Mouse (Mus musculus) embryonic facial prominence, embryonic 15.5 days (tissue): Measurements from ENCODE around the gene Gdpgp1. TPM values are rescaled to one million over a fixed set of nuclear protein-coding genes. Genes with fewer than 3 reads are reported as not detected.

Source experiments
- ATAC-seq: fragments of 200-750 bp; cut with Nextera tagmentation; 2 replicates; pipeline ENCODE4 v1.8.0; 2017; ENCODE audit warnings: low read depth, moderate TSS enrichment; ENCODE audit not compliant: insufficient number of reproducible peaks, low FRiP score, low TSS enrichment
- H3K27ac ChIP-seq: fragments of 300-500 bp; sonication (generic); replicated peaks from 2 replicates; pipeline ENCODE4 v1.5.1; 2015; ENCODE audit warnings: mild to moderate bottlenecking, inconsistent platforms
- H3K27me3 ChIP-seq: fragments of 300-500 bp; sonication (generic); 2 replicates; pipeline ENCODE4 v1.6.1; 2015; ENCODE audit warnings: inconsistent platforms
- H3K36me3 ChIP-seq: fragments of 300-500 bp; sonication (generic); 2 replicates; pipeline ENCODE4 v1.6.1; 2015; ENCODE audit warnings: mild to moderate bottlenecking, inconsistent platforms
- H3K4me1 ChIP-seq: fragments of 300-500 bp; sonication (generic); 2 replicates; pipeline ENCODE4 v1.6.1; 2015; ENCODE audit warnings: inconsistent platforms
- H3K4me2 ChIP-seq: fragments of 300-500 bp; sonication (generic); replicated peaks from 2 replicates; pipeline ENCODE4 v1.6.1; 2015; ENCODE audit warnings: mild to moderate bottlenecking, inconsistent platforms
- H3K4me3 ChIP-seq: fragments of 300-500 bp; sonication (generic); replicated peaks from 2 replicates; pipeline ENCODE4 v1.5.1; 2015; ENCODE audit warnings: mild to moderate bottlenecking, inconsistent platforms
- H3K9ac ChIP-seq: fragments of 300-500 bp; sonication (generic); 2 replicates; pipeline ENCODE4 v1.6.1; 2015; ENCODE audit warnings: inconsistent platforms
- H3K9me3 ChIP-seq: fragments of 300-500 bp; sonication (generic); replicated peaks from 2 replicates; pipeline ENCODE4 v1.6.1; 2016; ENCODE audit warnings: inconsistent platforms
- WGBS: fragments of 180-500 bp; shearing (Covaris S2); methylation state at CpG from one replicate; pipeline ENCODE4 v1.1.7; 2015; 5-methylcytosine and 5-hydroxymethylcytosine counted together
- polyA plus RNA-seq: library from polyadenylated mRNA; unstranded; fragments of >200 nt; fragmentation: Nextera tagmentation; extraction: Ambion mirVana; gene quantifications from 2 replicates; pipeline ENCODE4 v1.2.1, GENCODE M21; 2015

Gdpgp1 gene
- 4.1 TPM in 2 replicates for polyA plus RNA-seq

DNA sequence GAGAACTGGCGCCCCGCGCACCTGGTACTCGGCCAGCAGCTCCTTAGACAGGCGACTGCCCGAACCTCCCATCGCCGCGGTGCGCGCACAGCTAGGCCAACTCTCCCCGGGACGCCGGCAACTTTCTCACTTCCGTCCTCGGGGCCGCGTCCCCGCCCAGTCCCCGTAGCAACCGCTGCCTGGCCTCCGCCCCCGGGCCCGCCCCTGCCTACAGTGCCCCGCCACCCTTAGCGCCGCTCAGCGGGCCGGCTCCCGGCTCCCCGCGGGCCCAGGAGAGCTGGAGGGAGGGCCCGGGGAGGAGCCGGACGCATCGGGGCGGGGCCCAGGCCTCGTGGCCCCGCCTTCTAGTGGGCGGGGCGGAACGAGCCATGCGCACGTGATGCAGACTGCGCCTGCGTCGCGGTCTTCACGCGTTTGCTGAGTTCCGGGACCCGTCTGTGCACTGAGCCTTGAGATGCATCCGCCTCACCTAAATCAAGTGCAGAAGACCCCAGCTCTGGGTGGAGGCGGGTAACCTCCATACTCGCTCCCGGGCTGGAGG is at the start of gene Gdpgp1, which contains the start of gene Cib1:
TSS of gene Gdpgp1 (plus strand) at position 377 of the 541 bp plus-strand sequence.
TSS of gene Cib1 (minus strand) at position 325 of the 541 bp plus-strand sequence.
- Histone ChIP-seq H3K4me2 (peak within 1 kb of the TSS; percentile 94), H3K4me3 (peak within 1 kb of the TSS; percentile 70), H3K27ac (peak within 1 kb of the TSS; percentile 82), H3K4me1 (peaks cover 18% of the 10 kb centered on the region), H3K9me3 (no peaks in the 10 kb centered on the region), H3K27me3 (no peaks in the 10 kb centered on the region), H3K36me3 (peaks cover 4% of the 10 kb centered on the region; the same call in 1 of the 2 replicates), H3K9ac (peak within 1 kb of the TSS; percentile 60)
- ATAC-seq, result peak; percentile 100
- under 1% methylated on average over 56 of the region's 56 CpGs for WGBS

DNA sequence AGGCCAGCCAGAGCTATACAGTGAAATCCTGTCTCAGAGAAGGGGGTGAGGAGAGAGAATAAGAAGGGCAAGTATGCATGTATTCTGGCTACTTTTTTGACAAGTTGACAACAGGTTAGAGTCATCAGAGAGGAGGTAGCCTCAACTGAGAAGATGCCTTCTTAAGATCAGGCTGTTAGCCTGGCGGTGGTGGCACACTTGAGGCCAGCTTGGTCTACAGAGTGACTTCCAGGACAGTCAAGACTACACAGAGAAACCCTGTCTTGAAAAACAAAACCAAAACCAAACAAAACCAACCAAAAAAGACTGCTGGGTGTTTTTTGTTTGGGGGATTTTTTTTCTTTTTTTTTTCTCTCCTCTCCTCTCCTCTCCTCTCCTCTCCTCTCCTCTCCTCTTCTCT is 49.2 kb upstream of the Gdpgp1 start:
- peaks cover 22% of the 10 kb centered on the region for H3K4me1 ChIP-seq
- no peak overlapping the region for H3K4me2 ChIP-seq
- H3K9ac ChIP-seq, result no peak overlapping the region
- H3K27me3 ChIP-seq, result no peaks in the 10 kb centered on the region
- H3K36me3 ChIP-seq, result no peaks in the 10 kb centered on the region
- WGBS, result 83% methylated on average over 1 of the region's 1 CpGs
- no peak overlapping the region for H3K27ac ChIP-seq
- H3K4me3 ChIP-seq, result no peak overlapping the region
- ATAC-seq, result no peak
- no peaks in the 10 kb centered on the region for H3K9me3 ChIP-seq

DNA sequence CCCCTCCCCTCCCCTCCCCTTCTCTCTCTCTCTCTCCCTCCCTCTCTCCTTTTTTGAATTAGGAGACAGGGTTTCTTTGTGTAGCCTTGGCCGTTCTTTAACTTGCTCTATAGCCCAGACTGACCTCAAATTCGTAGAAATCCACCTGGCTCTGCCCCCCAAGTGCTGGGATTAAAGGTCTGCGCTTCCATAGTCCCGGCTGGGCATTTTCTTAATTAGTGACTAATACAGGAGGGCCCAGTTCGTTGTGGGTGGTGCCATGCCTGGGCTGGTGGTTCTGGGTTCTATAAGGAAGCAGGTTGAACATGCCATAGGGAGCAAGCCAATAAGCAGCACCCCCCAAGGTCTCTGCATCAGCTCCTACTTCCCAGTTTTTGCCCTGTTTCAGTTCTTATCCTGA is 48.7 kb upstream of the Gdpgp1 start:
- no peak overlapping the region for H3K27ac ChIP-seq
- H3K9ac ChIP-seq, result no peak overlapping the region
- no peak overlapping the region for H3K4me2 ChIP-seq
- ATAC-seq, result no peak
- peaks cover 27% of the 10 kb centered on the region for H3K4me1 ChIP-seq
- WGBS, result 34% methylated on average over 5 of the region's 5 CpGs
- no peaks in the 10 kb centered on the region for H3K27me3 ChIP-seq
- no peak overlapping the region for H3K4me3 ChIP-seq
- H3K9me3 ChIP-seq, result no peaks in the 10 kb centered on the region
- H3K36me3 ChIP-seq, result no peaks in the 10 kb centered on the region

DNA sequence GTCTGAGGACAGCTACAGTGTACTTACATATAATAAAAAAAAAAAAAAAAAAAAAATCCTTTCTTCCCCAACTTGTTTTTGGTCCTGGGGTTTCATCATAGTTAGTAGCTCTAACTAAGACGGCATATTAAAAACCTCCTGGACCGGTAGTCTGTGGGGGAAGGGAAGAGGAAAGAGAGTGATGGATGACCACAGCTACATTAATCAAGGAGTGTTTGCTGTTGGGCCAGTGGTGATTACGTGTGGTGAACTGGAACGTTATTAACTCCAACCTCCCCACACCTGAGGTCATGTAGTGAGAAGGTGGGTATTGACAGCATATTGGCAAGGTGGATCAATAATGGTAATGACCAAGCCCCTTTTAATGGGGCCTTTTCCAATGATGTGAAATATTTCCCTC is 48.1 kb upstream of the Gdpgp1 start:
- Histone ChIP-seq H3K27ac (no peak overlapping the region), H3K4me2 (no peak overlapping the region), H3K27me3 (no peaks in the 10 kb centered on the region), H3K36me3 (no peaks in the 10 kb centered on the region), H3K4me3 (no peak overlapping the region), H3K9me3 (no peaks in the 10 kb centered on the region), H3K4me1 (peaks cover 33% of the 10 kb centered on the region), H3K9ac (no peak overlapping the region)
- no peak for ATAC-seq
- WGBS, result 68% methylated on average over 4 of the region's 4 CpGs

DNA sequence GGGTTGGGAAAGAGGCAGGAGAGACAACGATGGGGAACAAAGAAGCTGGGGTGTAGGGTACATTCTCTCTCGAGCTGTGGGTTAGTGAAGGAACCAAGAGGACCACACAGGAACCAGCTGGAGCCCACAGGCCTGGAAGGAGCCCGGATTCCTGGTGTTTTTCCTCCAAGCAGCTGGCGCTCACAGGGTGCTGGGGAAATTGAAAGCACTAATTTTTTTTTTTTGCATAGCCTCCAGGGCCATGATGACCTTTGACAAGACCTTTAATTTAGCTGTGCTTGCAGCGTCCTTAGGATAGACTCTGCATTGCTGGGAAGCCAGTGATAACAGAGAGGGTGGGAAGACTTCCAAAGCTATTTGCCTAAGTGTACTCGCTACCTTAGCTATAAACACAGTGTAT is 47.7 kb upstream of the Gdpgp1 start:
- Histone ChIP-seq H3K9ac (no peak overlapping the region), H3K27me3 (no peaks in the 10 kb centered on the region), H3K4me1 (peaks cover 35% of the 10 kb centered on the region), H3K4me3 (no peak overlapping the region), H3K9me3 (no peaks in the 10 kb centered on the region), H3K36me3 (no peaks in the 10 kb centered on the region), H3K4me2 (no peak overlapping the region), H3K27ac (no peak overlapping the region)
- ATAC-seq, result no peak
- WGBS, result 50% methylated on average over 6 of the region's 6 CpGs

DNA sequence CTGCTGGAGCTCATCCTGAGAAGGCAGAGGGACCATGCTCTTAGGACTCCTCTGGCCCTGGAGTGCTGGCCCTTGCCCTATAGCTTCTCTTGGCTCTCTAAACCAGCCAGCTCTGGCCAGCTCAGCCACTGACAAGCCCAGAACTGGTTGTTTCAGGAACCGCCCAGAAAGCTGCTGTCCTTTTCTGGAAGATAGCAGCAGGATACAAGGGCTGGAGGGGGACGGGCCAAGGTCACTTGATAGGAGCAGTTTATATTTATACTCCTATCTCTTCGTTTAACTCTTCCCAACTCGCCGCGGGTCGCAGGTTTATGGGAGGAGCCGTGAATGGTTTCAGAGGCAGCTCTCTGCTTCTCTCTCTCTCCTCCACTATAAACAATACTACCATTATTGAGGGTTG is 46.6 kb upstream of the Gdpgp1 start:
- peak overlapping the region; percentile 81 for H3K4me2 ChIP-seq
- 29% methylated on average over 8 of the region's 8 CpGs for WGBS
- no peaks in the 10 kb centered on the region for H3K27me3 ChIP-seq
- peak overlapping the region; percentile 71 for H3K27ac ChIP-seq
- no peaks in the 10 kb centered on the region for H3K9me3 ChIP-seq
- no peaks in the 10 kb centered on the region for H3K36me3 ChIP-seq
- H3K9ac ChIP-seq, result no peak overlapping the region
- ATAC-seq, result no peak
- H3K4me1 ChIP-seq, result peaks cover 40% of the 10 kb centered on the region
- H3K4me3 ChIP-seq, result peak overlapping the region; percentile 51

DNA sequence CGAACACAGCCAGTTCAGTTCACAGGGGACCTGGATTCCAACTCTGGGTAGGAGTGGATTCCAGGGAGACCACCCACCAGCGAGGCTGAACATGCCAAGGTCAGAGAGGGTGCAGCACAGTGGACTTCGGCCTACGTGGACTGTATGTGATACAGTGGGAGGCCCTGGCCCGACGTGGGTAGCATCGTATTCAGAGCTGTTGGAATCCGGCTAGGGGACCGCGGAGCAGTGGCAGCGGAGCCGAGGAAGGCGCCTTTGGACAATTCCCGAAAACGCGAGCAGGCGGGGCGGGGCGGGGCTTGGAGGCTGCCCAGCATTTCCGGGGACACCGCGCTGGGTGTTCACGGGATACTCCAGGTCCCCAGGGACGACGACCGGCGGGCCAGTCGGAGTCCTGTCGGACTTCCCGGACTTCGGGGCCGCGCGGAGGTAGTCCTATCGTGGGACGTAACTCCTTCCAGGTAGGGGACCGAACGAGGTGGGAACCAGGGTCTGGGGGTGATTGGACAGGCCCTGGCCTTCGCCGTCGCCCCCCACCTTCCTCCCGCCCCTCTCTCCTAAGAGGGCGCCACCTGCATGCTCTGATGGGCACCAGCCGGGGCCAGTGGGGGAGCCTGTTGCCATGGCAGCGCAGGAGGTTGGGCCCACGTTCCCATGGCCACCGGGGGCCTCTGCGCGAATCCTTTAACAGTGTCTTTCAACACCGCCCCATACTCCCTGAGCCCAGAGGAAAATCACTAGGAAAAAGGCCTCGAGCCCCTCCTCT is 46.0 kb upstream of the Gdpgp1 start, which contains the start of gene Sema4b:
TSS of gene Sema4b (plus strand) at position 311 of the 766 bp plus-strand sequence.
- 1% methylated on average over 51 of the region's 51 CpGs for WGBS
- ATAC-seq, result peak; percentile 88
- Histone ChIP-seq H3K9ac (peak within 1 kb of the TSS; percentile 16), H3K4me1 (peaks cover 47% of the 10 kb centered on the region), H3K36me3 (no peaks in the 10 kb centered on the region), H3K4me2 (peak within 1 kb of the TSS; percentile 81), H3K9me3 (no peaks in the 10 kb centered on the region), H3K27ac (peak within 1 kb of the TSS; percentile 71), H3K27me3 (no peaks in the 10 kb centered on the region), H3K4me3 (peak within 1 kb of the TSS; percentile 51)

DNA sequence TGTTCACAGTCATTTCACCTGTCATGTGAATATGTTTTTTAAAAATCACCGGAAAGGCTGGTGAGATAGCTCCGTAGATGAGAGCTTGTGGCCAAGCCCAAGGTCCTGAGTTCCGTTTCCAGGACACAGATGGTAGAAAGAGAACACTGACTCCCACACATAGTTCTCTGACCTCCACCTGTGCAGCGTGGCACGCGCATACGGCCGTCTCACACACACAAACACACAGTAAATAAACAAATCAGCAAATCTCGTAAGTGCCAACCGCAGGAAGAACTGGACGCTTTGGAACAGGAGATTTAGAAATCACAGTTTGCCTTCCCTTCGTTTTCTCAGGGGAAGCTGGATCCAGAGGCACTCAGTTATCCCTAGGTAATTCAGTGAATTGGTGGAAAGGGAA is 45.2 kb upstream of the Gdpgp1 start:
- Histone ChIP-seq H3K4me3 (peak overlapping the region; percentile 51), H3K27ac (peak overlapping the region; percentile 39; the same call in 1 of the 2 replicates), H3K9me3 (no peaks in the 10 kb centered on the region), H3K27me3 (no peaks in the 10 kb centered on the region), H3K4me2 (peak overlapping the region; percentile 81), H3K4me1 (peaks cover 55% of the 10 kb centered on the region), H3K9ac (no peak overlapping the region), H3K36me3 (no peaks in the 10 kb centered on the region)
- no peak for ATAC-seq
- 70% methylated on average over 12 of the region's 12 CpGs for WGBS

DNA sequence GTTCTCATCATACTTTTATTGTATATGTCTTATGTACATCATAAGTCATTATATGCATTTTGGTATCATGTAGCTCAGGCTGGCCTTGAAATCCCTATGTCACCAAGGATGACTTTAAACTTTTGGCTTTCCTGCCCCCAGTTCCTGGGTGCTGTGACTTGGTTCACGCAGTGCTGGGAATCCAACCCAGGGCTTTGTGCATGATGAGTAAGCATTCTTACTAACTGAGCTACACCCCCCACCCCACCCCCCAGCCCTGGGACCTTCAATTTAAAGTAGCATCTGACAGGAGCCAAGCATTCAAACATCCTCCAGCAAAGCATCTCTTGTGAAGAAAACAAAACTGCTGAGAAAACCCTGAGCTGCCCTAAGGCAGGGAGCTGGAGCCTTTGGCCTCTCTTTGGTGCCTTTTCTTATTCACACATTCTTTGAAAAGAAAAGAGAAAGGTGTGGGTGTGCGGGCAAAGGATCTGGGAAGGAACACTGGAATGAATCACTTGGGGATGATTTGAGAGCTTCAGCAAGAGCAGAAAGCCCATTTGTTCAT is 44.0 kb upstream of the Gdpgp1 start:
- Histone ChIP-seq H3K36me3 (no peaks in the 10 kb centered on the region), H3K4me1 (peaks cover 65% of the 10 kb centered on the region), H3K4me3 (no peak overlapping the region), H3K27ac (peak overlapping the region; percentile 70), H3K27me3 (no peaks in the 10 kb centered on the region), H3K9ac (no peak overlapping the region), H3K4me2 (peak overlapping the region; percentile 1; the same call in 1 of the 2 replicates), H3K9me3 (no peaks in the 10 kb centered on the region)
- 66% methylated on average over 2 of the region's 2 CpGs for WGBS
- no peak for ATAC-seq

DNA sequence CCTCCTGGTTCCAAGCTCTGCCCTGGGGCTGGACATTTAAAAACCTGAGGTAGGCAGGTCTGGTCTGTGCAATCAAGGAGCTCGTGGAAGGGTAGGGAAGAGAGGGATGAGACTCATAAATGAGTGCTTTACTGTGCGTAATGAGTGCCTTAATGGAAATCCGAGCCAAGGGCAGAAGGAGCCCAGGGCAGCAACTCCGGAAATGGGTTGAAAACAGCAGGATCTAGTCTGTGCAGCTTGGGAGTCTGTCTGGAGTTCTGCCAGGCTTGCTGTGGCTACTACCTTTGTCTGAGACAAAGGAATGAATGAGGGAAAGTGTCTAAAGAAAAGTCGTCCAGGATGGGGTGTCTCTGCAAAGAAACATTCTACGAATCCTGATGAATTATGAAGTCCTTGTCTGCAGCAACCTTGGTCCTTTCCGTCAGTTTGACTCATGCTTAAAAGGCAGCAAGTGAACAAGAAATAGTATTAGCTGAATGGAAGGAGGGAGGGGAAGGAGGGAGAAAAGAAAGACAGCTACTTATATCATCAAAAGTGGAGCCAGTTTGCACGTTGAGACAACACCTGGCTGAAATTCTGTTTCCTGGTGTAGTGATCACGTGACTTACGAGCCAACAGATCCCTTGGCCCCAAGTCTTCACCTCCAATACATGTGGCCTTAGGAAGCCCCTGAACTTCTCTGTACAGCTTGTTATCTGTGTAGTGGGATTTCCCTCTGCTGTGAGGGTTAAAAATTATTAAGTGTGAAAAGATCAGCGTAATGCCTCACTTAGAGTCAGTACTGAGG is 43.3 kb upstream of the Gdpgp1 start:
- peak overlapping the region; percentile 70 for H3K27ac ChIP-seq
- ATAC-seq, result no peak

DNA sequence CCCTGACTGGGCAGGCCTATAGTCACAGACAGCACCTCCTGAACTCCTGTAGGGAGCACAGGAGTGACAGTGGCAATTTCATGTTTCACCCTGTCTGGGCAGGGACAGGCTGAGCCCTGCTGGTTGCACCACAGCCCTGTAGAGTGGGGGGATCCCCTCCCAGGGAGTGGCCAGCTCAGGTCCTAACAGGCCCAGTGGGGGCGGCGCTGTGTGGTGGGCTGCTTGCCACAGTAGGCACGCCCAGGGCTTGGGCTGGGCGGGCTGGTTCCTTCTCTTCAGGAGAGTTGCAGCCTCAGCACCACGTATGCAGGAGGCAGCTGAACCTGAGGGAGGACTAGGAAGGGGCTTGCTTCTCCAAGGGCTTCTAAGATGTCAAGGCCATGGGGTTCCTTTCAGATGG is 41.2 kb upstream of the Gdpgp1 start:
- H3K9me3 ChIP-seq, result no peaks in the 10 kb centered on the region
- H3K27me3 ChIP-seq, result no peaks in the 10 kb centered on the region
- H3K4me2 ChIP-seq, result peak overlapping the region; percentile 50
- no peak overlapping the region for H3K4me3 ChIP-seq
- H3K36me3 ChIP-seq, result no peaks in the 10 kb centered on the region
- peak overlapping the region; percentile 93 for H3K27ac ChIP-seq
- H3K4me1 ChIP-seq, result peaks cover 70% of the 10 kb centered on the region
- ATAC-seq, result peak; percentile 74
- WGBS, result 47% methylated on average over 5 of the region's 5 CpGs
- H3K9ac ChIP-seq, result no peak overlapping the region

More for the DNA sequence above, 43.3 kb upstream of the Gdpgp1 start:
- Histone ChIP-seq H3K9me3 (no peaks in the 10 kb centered on the region), H3K4me1 (peaks cover 72% of the 10 kb centered on the region), H3K9ac (no peak overlapping the region), H3K36me3 (no peaks in the 10 kb centered on the region), H3K4me3 (no peak overlapping the region), H3K27me3 (no peaks in the 10 kb centered on the region), H3K4me2 (peak overlapping the region; percentile 1; the same call in 1 of the 2 replicates)
- WGBS, result 35% methylated on average over 11 of the region's 11 CpGs
